Mouse (Mus musculus): ENCODE results near the gene Zfp599. TPM values are rescaled to one million over a fixed set of nuclear protein-coding genes. Genes with fewer than 3 reads are reported as not detected.
A peak's percentile ranks its signal among the peaks of the same experiment; 100 is the strongest.

Zfp599 gene
- polyA plus RNA-seq, 1 experiment from 2014 or later, result 5.0 TPM

GRCm38 (mm10) chr9:22216705-22217104 is 43.0 kb downstream of the Zfp599 start:
- no peaks in the 10 kb centered on the region for H3K36me3 ChIP-seq
- H3K9ac ChIP-seq, result no peak overlapping the region
- H3K4me3 ChIP-seq (replicated peaks), result no peak overlapping the region
- no peaks in the 10 kb centered on the region for H3K27me3 ChIP-seq
- ATAC-seq (replicated peaks; ENCODE audit: low FRiP score), result no peak
- WGBS, result 57% methylated on average over 3 of the region's 3 CpGs
- peaks cover 3% of the 10 kb centered on the region; the same call in 1 of the 2 replicates for H3K4me1 ChIP-seq
- no peak overlapping the region for H3K4me2 ChIP-seq
- no peaks in the 10 kb centered on the region for H3K9me3 ChIP-seq (replicated peaks)
- H3K27ac ChIP-seq, result no peak overlapping the region

GRCm38 (mm10) chr9:22214549-22214948 is 45.1 kb downstream of the Zfp599 start:
- Histone ChIP-seq H3K9ac (no peak overlapping the region), H3K4me1 (no peaks in the 10 kb centered on the region), H3K36me3 (no peaks in the 10 kb centered on the region), H3K27me3 (no peaks in the 10 kb centered on the region), H3K4me2 (no peak overlapping the region), H3K27ac (no peak overlapping the region), H3K9me3 (replicated peaks) (no peaks in the 10 kb centered on the region), H3K4me3 (replicated peaks) (no peak overlapping the region)
- 72% methylated on average over 2 of the region's 2 CpGs for WGBS
- ATAC-seq (replicated peaks; ENCODE audit: low FRiP score), result no peak

- 0 out of 2 replicates have a peak overlapping the region, but pooled peaks have one; percentile 23 for H3K27ac ChIP-seq
- no peaks in the 10 kb centered on the region for H3K9me3 ChIP-seq (replicated peaks)
- H3K36me3 ChIP-seq, result no peaks in the 10 kb centered on the region
- no peak overlapping the region for H3K9ac ChIP-seq
- no peak overlapping the region for H3K4me3 ChIP-seq (replicated peaks)
- 64% methylated on average over 2 of the region's 2 CpGs for WGBS
- 0 out of 2 replicates have a peak, but pooled peaks have one; percentile 58 for ATAC-seq (replicated peaks; ENCODE audit: low FRiP score)
- H3K4me1 ChIP-seq, result no peaks in the 10 kb centered on the region
- no peaks in the 10 kb centered on the region for H3K27me3 ChIP-seq
- H3K4me2 ChIP-seq, result 0 out of 2 replicates have a peak overlapping the region, but pooled peaks have one; percentile 19
Measured at GRCm38 (mm10) chr9:22213785-22214194, 45.9 kb downstream of the Zfp599 start.

Other genes with a start within 250 kb of the Zfp599 start
- 0.53 and 1.1 TPM in 2 replicates for gene Elavl3, start 207.9 kb downstream of the Zfp599 start, polyA plus RNA-seq (2015; fragmentation: Nextera tagmentation; extraction: Ambion mirVana)
- gene Gm49318, start 188.6 kb downstream of the Zfp599 start, polyA plus RNA-seq (2015; fragmentation: Nextera tagmentation; extraction: Ambion mirVana), result not detected in 2 replicates
- 11.7 and 14.0 TPM in 2 replicates for gene Zfp653, start 188.5 kb downstream of the Zfp599 start, polyA plus RNA-seq (2015; fragmentation: Nextera tagmentation; extraction: Ambion mirVana)
- 43.1 and 49.4 TPM in 2 replicates for gene Ecsit, start 174.5 kb downstream of the Zfp599 start, polyA plus RNA-seq (2015; fragmentation: Nextera tagmentation; extraction: Ambion mirVana)
- 11.1 and 40.8 TPM in 2 replicates for gene Cnn1, start 160.7 kb downstream of the Zfp599 start, polyA plus RNA-seq (2015; fragmentation: Nextera tagmentation; extraction: Ambion mirVana)
- 193 and 194 TPM in 2 replicates for gene Elof1, start 142.7 kb downstream of the Zfp599 start, polyA plus RNA-seq (2015; fragmentation: Nextera tagmentation; extraction: Ambion mirVana)
- gene Acp5, start 124.2 kb downstream of the Zfp599 start, polyA plus RNA-seq (2015; fragmentation: Nextera tagmentation; extraction: Ambion mirVana), result 7.3 and 23.2 TPM in 2 replicates
- gene Pigyl, start 103.0 kb downstream of the Zfp599 start, polyA plus RNA-seq (2015; fragmentation: Nextera tagmentation; extraction: Ambion mirVana), result 70.0 and 73.1 TPM in 2 replicates
- 0.31 and 0.55 TPM in 2 replicates for gene Zfp872, start 71.8 kb downstream of the Zfp599 start, polyA plus RNA-seq (2015; fragmentation: Nextera tagmentation; extraction: Ambion mirVana)
- 20.7 and 20.9 TPM in 2 replicates for gene Zfp809, start 34.2 kb downstream of the Zfp599 start, polyA plus RNA-seq (2015; fragmentation: Nextera tagmentation; extraction: Ambion mirVana)
- 23.2 and 24.5 TPM in 2 replicates for gene Zfp810, start 47.8 kb upstream of the Zfp599 start, polyA plus RNA-seq (2015; fragmentation: Nextera tagmentation; extraction: Ambion mirVana)
- gene Anln, start 129.3 kb upstream of the Zfp599 start, polyA plus RNA-seq (2015; fragmentation: Nextera tagmentation; extraction: Ambion mirVana), result 44.8 and 49.6 TPM in 2 replicates
- gene 9530077C05Rik, start 151.6 kb upstream of the Zfp599 start, polyA plus RNA-seq (2015; fragmentation: Nextera tagmentation; extraction: Ambion mirVana), result 3.6 and 5.0 TPM in 2 replicates
- gene Gm17545, start 194.4 kb upstream of the Zfp599 start, polyA plus RNA-seq (2015; fragmentation: Nextera tagmentation; extraction: Ambion mirVana), result not detected in 2 replicates
- gene Rp9, start 209.8 kb upstream of the Zfp599 start, polyA plus RNA-seq (2015; fragmentation: Nextera tagmentation; extraction: Ambion mirVana), result 64.9 and 65.5 TPM in 2 replicates
- gene Bbs9, start 215.8 kb upstream of the Zfp599 start, polyA plus RNA-seq (2015; fragmentation: Nextera tagmentation; extraction: Ambion mirVana), result 12.3 and 13.0 TPM in 2 replicates